Mouse (Mus musculus) intestine, embryonic 15.5 days (tissue): ENCODE data around the gene Hnrnpll. TPM values are rescaled to one million over a fixed set of nuclear protein-coding genes. Genes with fewer than 3 reads are reported as not detected.

ENCODE experiments used
- ATAC-seq: fragments of 200-750 bp; cut with Nextera tagmentation; 2 replicates; pipeline ENCODE4 v1.8.0; 2017; ENCODE audit warnings: moderate TSS enrichment, moderate library complexity
- H3K27ac ChIP-seq: fragments of 300-500 bp; sonication (generic); 2 replicates; pipeline ENCODE4 v1.5.1; 2015; ENCODE audit warnings: mild to moderate bottlenecking, inconsistent platforms
- H3K27me3 ChIP-seq: fragments of 300-500 bp; sonication (generic); replicated peaks from 2 replicates; pipeline ENCODE4 v1.6.1; 2015; ENCODE audit warnings: inconsistent platforms
- H3K36me3 ChIP-seq: fragments of 300-500 bp; sonication (generic); 2 replicates; pipeline ENCODE4 v1.6.1; 2015; ENCODE audit warnings: inconsistent platforms
- H3K4me1 ChIP-seq: fragments of 300-500 bp; sonication (generic); replicated peaks from 2 replicates; pipeline ENCODE4 v1.6.1; 2015; ENCODE audit warnings: inconsistent platforms
- H3K4me2 ChIP-seq: fragments of 300-500 bp; sonication (generic); replicated peaks from 2 replicates; pipeline ENCODE4 v1.6.1; 2015; ENCODE audit warnings: mild to moderate bottlenecking, inconsistent platforms
- H3K4me3 ChIP-seq: fragments of 300-500 bp; sonication (generic); replicated peaks from 2 replicates; pipeline ENCODE4 v1.5.1; 2015; ENCODE audit warnings: inconsistent platforms
- H3K9ac ChIP-seq: fragments of 300-500 bp; sonication (generic); 2 replicates; pipeline ENCODE4 v1.6.1; 2015; ENCODE audit warnings: inconsistent platforms
- H3K9me3 ChIP-seq: fragments of 300-500 bp; sonication (generic); 2 replicates; pipeline ENCODE4 v1.6.1; 2016; ENCODE audit warnings: inconsistent platforms
- WGBS: fragments of 180-500 bp; shearing (Covaris S2); methylation state at CpG from one replicate; pipeline ENCODE4 v1.1.7; 2015; 5-methylcytosine and 5-hydroxymethylcytosine counted together
- polyA plus RNA-seq: library from polyadenylated mRNA; unstranded; fragments of >200 nt; fragmentation: Nextera tagmentation; extraction: Ambion mirVana; gene quantifications from 2 replicates; pipeline ENCODE4 v1.2.1, GENCODE M21; 2015

The Hnrnpll gene
- polyA plus RNA-seq, 1 experiment from 2014 or later, result 56.5 TPM

DNA sequence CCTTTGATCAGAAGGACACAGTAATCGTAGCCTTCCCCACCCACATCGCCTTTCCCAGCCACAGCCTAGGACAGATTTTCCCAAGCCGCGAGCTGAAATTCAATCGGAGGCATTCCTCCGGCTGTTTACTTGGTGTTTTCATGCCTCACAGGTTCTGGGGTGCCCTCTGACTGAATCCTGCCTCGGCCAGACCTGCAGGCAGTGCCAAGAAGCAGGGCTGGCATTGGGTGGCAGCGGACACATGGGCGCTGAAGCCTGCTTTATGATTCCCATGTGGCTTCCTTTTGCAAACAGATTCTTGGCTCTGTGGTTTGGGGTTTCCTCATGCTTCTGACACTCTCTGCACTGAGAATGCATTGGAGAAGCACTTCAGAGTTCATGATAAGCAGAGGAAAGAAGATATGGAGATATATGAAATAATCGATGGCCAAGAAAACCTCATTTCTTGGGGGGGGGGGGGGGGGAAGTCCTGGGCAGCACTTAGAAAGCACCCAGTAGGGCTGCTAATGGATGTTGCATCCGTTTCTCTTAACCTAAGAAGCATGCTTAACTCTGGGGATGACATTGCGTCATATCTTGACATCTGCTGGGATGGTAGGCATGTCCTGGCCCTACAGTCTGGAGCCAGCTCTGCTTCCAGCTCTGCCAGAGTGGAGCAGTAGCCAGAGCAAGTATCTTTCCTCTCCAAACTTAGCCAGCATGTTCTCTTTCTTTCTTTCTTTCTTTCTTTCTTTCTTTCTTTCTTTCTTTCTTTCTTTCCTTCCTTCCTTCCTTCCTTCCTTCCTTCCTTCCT is 70.8 kb downstream of the Hnrnpll start:
- 71% methylated on average over 12 of the region's 12 CpGs for WGBS
- Histone ChIP-seq H3K36me3 (no peaks in the 10 kb centered on the region), H3K4me1 (no peaks in the 10 kb centered on the region), H3K9ac (no peak overlapping the region), H3K27me3 (no peaks in the 10 kb centered on the region), H3K4me2 (no peak overlapping the region), H3K4me3 (no peak overlapping the region), H3K27ac (no peak overlapping the region), H3K9me3 (no peaks in the 10 kb centered on the region)
- ATAC-seq, result no peak

DNA sequence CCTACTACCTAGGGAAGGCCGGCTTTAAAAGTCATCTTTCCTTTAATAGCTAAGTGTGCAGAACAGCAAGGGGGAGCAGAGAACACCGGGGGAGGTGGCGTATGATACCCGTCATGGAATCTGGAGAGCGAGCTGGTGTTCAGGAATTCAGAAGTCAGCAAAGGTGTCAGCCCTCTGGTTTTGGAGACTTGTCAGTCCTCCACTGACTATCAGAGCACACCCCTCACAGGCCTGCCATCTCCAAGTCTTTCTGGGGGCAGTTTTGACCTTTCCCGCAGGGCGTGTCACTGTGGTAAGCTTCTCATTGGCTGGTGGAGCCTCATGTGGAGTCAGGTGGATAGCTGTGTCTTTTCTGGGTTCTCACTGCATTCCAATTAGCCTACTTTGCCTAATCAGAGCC is 72.0 kb downstream of the Hnrnpll start:
- no peak for ATAC-seq
- Histone ChIP-seq H3K4me3 (no peak overlapping the region), H3K27me3 (no peaks in the 10 kb centered on the region), H3K9me3 (no peaks in the 10 kb centered on the region), H3K4me1 (no peaks in the 10 kb centered on the region), H3K36me3 (no peaks in the 10 kb centered on the region), H3K9ac (no peak overlapping the region), H3K27ac (no peak overlapping the region), H3K4me2 (no peak overlapping the region)
- 83% methylated on average over 7 of the region's 7 CpGs for WGBS

DNA sequence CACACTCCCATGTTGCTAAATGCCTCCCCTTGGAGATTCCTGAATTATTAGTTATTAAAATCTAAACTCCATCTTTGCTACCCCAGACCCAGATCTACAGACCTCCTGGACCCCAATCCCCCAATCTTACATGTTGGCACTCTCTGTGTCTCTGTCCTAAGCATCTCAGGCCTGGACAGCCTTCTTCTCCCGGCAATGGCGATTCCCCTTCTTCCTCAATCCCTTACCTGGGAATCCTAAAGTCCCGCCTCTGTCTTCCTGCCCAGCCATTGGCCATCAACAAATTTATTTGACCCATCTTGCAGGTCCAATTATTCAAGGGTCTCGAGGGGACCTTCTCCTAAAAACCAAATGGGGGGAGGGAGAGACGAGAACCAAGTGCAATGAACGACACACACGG is 77.7 kb downstream of the Hnrnpll start:
- Histone ChIP-seq H3K9ac (no peak overlapping the region), H3K9me3 (no peaks in the 10 kb centered on the region), H3K27me3 (no peaks in the 10 kb centered on the region), H3K27ac (no peak overlapping the region), H3K4me1 (peaks cover 13% of the 10 kb centered on the region), H3K4me2 (no peak overlapping the region), H3K4me3 (no peak overlapping the region), H3K36me3 (no peaks in the 10 kb centered on the region)
- ATAC-seq, result no peak
- 94% methylated on average over 7 of the region's 7 CpGs for WGBS

DNA sequence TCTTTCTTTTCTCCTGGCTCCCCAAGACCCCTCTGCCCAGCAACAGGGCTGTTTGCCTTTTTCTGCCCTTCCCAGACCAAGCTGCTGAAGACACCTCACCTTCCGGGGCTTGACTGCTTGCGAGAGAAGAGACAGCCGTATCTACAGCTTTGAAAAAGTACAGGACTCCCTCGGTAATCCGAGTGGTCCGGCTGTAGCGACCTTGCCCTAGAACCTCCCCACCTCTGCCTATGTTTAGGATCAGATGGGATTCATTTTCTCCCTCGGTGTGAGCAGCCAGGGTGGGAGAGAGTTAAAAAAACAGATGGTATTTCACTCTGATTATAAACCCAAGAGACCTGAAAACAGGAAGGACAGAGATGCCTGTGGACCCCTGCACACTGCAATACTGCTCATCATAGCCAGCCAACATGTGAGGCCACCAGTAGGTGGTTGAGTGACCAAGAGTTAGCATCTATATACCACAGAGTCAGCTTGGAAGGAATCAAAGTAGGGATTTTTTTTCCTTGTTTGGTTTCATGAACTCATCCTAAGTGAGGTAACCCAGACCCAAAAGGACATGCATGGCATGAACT is 79.1 kb downstream of the Hnrnpll start:
- WGBS, result 26% methylated on average over 8 of the region's 8 CpGs
- ATAC-seq, result no peak
- H3K9me3 ChIP-seq, result no peaks in the 10 kb centered on the region
- H3K4me2 ChIP-seq, result no peak overlapping the region
- H3K4me1 ChIP-seq, result peaks cover 13% of the 10 kb centered on the region
- no peak overlapping the region for H3K9ac ChIP-seq
- no peaks in the 10 kb centered on the region for H3K27me3 ChIP-seq
- H3K27ac ChIP-seq, result no peak overlapping the region
- no peaks in the 10 kb centered on the region for H3K36me3 ChIP-seq
- no peak overlapping the region for H3K4me3 ChIP-seq

DNA sequence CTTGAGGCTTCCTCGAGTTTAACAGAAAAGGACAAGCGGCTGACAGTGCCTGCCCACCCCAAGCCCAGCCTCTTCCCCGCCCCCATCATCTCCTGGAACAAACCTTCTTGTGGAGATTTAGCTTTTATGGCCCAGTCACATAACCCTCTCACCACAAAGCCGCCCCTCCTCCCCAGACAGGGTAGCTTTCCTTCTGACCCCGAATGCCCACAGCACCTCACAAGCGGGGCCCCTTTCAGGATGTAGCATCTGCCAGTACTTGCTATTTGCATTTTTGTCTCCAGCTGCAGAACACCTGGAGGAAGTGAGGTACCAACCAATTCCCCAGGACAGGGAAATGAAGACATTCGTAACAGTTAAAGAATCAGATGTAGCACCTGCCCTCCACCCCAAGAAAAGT is 79.6 kb downstream of the Hnrnpll start:
- H3K27me3 ChIP-seq, result no peaks in the 10 kb centered on the region
- H3K4me1 ChIP-seq, result peaks cover 13% of the 10 kb centered on the region
- no peak overlapping the region for H3K9ac ChIP-seq
- no peak overlapping the region for H3K4me3 ChIP-seq
- H3K9me3 ChIP-seq, result no peaks in the 10 kb centered on the region
- no peaks in the 10 kb centered on the region for H3K36me3 ChIP-seq
- ATAC-seq, result peak; percentile 65
- peak overlapping the region; percentile 34 for H3K4me2 ChIP-seq
- WGBS, result 14% methylated on average over 7 of the region's 7 CpGs
- no peak overlapping the region for H3K27ac ChIP-seq

DNA sequence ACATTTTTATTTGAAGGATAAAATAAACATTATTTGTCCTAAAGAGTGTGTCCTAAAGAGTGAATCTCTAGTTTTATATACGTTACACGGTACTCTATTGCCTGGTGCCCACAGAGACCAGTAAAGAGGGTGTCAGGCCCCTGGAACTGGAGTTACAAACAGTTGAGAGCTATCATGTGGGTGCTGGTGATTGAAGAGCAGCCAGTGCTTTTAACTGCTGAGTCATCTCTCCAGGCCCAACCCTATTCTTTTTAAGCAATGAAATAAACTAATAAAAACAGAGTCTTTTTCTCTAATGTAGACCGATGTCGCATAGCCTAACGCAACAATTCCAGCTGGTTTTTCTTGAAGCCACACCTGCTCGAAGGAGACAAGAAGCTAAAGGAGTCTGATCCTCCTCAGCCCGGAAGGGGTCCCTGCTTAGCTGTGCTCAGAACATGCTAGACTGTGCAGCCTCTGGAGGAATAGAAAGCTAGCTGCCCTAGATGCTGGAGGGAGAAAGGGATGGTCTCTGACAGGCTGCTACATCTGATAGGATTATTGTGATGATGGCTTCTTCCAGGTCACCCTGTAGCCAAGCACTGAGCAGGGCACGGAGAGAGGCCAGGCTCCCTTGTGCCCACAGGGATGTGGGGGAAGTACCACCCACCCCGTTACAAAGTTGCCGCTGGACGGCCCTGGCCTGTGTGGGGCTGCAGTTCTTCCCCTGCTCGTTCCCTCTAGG is 80.2 kb downstream of the Hnrnpll start:
- Histone ChIP-seq H3K36me3 (no peaks in the 10 kb centered on the region), H3K9ac (no peak overlapping the region), H3K4me3 (no peak overlapping the region), H3K4me2 (peak overlapping the region; percentile 34), H3K27ac (no peak overlapping the region), H3K27me3 (no peaks in the 10 kb centered on the region), H3K9me3 (no peaks in the 10 kb centered on the region), H3K4me1 (peaks cover 13% of the 10 kb centered on the region)
- 32% methylated on average over 12 of the region's 12 CpGs for WGBS
- peak; percentile 62 for ATAC-seq

DNA sequence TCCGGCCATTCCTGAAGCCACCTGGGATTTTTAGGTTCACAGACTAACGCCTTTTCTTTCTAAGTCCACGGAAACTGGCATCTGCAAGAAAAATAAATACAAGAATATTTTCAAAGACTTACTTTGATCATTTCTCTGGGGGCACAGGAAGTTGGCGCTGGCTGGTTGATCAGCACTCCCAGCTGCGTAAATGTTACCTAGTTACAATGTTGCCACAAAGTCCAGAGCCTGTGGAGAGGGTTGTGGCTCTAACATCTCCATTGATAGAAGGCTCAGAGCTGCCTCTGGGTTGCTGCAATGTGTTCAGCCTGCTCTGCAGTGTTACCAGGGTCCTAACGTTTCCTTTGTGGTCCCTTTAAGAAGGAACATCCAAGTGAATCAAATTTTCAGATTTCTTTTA is 80.8 kb downstream of the Hnrnpll start:
- WGBS, result 69% methylated on average over 6 of the region's 6 CpGs

DNA sequence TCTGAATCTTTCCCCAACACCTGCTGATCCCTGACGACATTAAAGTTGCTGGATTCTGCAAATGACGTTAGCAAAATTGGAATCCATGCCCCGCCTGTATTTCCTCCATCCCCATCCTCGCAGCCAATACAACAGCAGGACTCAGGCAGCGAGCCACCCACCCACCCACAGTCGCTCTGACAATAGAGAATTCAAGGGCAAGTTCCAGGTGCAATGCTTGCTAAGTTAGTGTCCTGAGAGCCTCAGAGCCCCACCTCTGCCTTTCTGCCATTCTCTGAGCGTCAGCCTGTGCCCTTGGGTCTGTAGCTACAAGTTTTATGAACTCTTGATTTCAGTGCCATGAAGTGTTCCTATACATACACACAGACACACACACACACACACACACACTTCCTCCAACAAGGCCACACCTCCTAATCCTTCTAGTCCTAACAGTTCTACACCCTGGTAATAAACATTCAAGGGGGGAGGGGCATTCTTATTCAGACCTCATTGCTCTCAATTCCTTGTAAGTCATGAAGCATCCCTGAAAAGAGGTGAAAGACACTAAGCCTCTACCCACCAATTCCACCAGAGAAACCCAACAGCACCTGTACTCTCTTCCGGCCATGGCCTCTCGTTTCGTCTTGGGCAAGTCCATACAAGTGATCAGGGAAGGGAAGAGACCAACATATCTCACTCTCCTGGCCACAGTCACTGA is 81.6 kb downstream of the Hnrnpll start:
- Histone ChIP-seq H3K9ac (no peak overlapping the region), H3K36me3 (no peaks in the 10 kb centered on the region), H3K4me1 (peaks cover 17% of the 10 kb centered on the region), H3K27ac (no peak overlapping the region), H3K9me3 (no peaks in the 10 kb centered on the region), H3K4me2 (no peak overlapping the region), H3K27me3 (no peaks in the 10 kb centered on the region), H3K4me3 (no peak overlapping the region)
- WGBS, result 75% methylated on average over 10 of the region's 10 CpGs
- ATAC-seq, result no peak; the same call in 1 of the 2 replicates

More for the DNA sequence above, 80.8 kb downstream of the Hnrnpll start:
- Histone ChIP-seq H3K9me3 (no peaks in the 10 kb centered on the region), H3K27me3 (no peaks in the 10 kb centered on the region), H3K4me2 (no peak overlapping the region), H3K36me3 (no peaks in the 10 kb centered on the region), H3K27ac (no peak overlapping the region), H3K9ac (no peak overlapping the region), H3K4me3 (no peak overlapping the region), H3K4me1 (peaks cover 13% of the 10 kb centered on the region)
- no peak for ATAC-seq

Other genes with a start within 250 kb of the Hnrnpll start
- 42.6 and 43.9 TPM in 2 replicates for gene Atl2, start 166.2 kb downstream of the Hnrnpll start, polyA plus RNA-seq
- 67.2 and 71.1 TPM in 2 replicates for gene Galm, start 65.1 kb upstream of the Hnrnpll start, polyA plus RNA-seq
- gene Srsf7, start 145.0 kb upstream of the Hnrnpll start, polyA plus RNA-seq, result 497 and 569 TPM in 2 replicates
- gene Ttc39d, start 145.1 kb upstream of the Hnrnpll start, polyA plus RNA-seq, result 0.11 and 0.16 TPM in 2 replicates
- 44.9 and 49.1 TPM in 2 replicates for gene Gemin6, start 162.1 kb upstream of the Hnrnpll start, polyA plus RNA-seq
- 22.4 and 25.4 TPM in 2 replicates for gene Morn2, start 227.9 kb upstream of the Hnrnpll start, polyA plus RNA-seq
- 12.9 and 13.4 TPM in 2 replicates for gene Dhx57, start 228.1 kb upstream of the Hnrnpll start, polyA plus RNA-seq
- 0.73 and 0.83 TPM in 2 replicates for gene Arhgef33, start 245.1 kb upstream of the Hnrnpll start, polyA plus RNA-seq